Mouse (Mus musculus) erythroblast, adult 5-6 weeks (primary cell): ENCODE measurements around the gene Washc4. TPM values are rescaled to one million over a fixed set of nuclear protein-coding genes. Genes with fewer than 3 reads are reported as not detected.

Experiments
- ATAC-seq: replicated peaks from 2 replicates; pipeline ENCODE4 v1.8.0; 2016; ENCODE audit warnings: moderate number of reproducible peaks, mild to moderate bottlenecking, moderate TSS enrichment, inconsistent platforms; ENCODE audit not compliant: poor library complexity, low FRiP score, severe bottlenecking
- total RNA-seq, 2 experiments: library from RNA; stranded (forward) in 1 of 2; stranded (reverse) in 1 of 2; fragments of 150-400 nt in 1 of 2; fragments of 200-764, 138-1000 nt in 1 of 2; gene quantifications; 2 replicates each; pipeline versions ENCODE4 v1.2.3 to v1.2.4; 2015 to 2017; ENCODE audit warnings: low replicate concordance in 2 of 2

Washc4 gene
- total RNA-seq, 2 experiments from 2014 or later, result 4.6 to 22.5 TPM

DNA sequence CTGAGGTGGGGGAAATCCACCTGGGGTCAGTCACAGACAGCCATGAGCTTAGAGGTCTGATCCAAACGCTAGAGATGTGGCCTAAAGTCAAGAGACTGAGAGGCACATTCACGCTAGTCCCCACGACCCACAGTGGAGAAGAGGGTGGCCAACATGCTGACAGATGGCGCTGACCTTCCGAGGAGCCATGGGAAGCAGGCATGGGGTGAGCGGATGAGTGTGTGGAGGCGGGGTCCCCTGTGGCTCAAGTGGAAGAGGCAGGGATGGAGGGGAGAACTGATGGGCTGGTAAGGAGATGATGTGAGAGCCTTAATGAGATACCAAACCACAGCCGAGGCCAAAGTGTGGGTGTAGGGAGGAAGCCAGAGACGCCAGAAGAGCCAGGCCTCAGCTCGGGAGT is 88.2 kb downstream of the Washc4 start:
- ATAC-seq, result no peak

DNA sequence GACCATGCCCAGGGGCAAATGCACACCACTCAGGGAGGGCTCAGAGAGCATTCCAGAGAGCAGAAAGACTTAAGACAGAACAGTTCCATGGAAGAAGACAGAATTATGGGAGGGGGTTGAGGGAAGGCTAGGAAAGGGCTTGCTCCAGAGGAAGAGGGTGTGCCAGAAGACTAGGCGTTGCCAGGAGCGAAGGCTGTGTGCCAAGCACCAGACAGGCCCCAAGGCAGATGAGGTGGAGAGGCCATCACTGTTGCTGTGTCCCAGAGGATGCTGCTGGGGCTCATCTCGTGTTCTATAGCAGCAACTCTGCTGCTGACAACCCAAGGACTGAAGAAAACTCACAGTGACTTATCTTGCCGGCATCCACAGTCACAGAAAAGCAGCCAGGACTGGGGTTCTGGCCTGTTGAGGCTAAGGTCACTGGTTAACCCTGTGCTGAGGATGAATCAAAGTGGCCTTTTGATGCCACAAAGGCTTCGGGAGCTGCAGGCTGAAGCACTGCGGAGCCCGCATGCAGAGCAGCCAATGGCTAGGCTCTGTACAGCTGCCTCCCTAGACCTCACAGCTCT is 89.3 kb downstream of the Washc4 start:
- no peak for ATAC-seq

DNA sequence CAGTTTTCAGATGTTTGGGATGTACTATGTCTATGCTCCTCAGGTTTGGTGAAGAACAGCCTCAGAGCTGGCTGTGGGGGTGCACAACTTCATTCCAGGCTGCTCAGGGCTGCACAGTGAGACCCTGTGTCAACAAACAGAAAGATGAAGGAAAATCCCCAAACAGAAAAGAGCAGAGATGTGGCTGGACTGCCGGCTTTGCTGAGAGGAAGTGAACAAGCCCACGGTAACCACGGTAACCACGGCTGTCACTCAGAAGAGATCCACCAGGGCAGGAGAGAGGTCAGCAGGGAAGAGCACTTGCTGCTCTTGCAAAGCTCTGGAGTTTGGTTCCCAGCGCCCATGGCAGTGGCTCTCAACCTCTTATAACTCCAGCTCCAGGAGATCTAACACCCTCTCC is 90.9 kb downstream of the Washc4 start:
- no peak for ATAC-seq

DNA sequence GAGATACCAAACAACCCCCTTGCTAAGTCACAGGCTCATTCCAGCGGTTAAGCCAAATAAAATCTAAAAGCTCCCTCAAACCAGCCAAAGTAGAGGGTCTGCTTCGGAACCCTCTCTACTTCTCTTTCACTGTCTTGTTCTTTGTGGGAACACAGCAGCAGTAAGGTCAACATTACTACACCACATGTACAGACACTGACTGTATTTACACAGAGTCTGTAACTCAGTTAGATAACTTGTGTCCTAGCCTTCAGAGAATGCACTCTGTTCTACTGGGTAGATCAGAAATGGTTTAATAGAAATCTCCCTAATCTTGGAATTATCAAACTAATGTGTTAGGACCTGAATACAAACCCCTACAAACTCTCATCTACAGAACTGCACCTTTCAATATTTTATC is 92.6 kb downstream of the Washc4 start:
- ATAC-seq, result no peak

DNA sequence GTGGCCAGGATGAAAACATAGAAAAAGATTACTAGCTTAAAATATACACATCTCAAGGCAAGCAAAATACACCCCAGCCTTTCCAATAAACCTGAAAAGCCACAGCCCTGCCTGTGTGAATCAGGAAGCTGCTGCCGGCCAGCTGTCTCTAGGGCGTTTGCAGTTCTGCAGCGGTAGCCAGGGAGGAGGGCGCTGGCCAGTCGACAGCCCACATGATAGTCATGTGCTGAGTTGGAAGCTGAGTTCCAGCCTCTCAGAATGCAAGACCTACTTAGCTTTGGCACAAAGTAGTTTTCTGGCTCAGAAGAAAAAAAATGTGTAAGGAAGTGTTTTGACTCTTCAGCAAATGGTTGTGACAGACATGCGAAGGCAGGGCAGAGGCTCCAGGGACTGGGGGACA is 93.7 kb downstream of the Washc4 start:
- ATAC-seq, result no peak

DNA sequence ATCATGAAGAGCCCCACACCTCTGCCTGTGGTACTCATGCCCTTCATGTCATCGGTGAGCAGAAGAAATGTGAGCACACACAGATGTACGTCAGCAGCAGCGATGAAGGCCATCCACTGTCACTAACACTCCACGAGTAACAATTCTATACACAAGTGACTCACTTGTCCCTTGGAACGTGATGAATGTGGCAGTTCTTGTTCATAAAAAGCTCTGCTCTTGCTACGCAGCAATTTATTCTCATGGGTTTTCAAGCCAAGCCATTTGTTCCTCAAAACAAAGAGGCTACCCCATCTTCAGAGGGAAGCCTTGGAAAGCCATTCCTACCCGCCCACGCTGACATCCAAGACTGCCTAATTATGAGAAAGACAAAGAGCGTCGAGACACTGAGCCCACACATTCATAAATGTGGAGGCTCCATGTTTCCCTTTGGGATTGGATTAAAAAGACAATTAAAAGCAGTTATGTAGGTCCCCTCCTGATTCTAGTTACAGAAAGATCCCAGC is 96.4 kb downstream of the Washc4 start:
- ATAC-seq, result no peak

DNA sequence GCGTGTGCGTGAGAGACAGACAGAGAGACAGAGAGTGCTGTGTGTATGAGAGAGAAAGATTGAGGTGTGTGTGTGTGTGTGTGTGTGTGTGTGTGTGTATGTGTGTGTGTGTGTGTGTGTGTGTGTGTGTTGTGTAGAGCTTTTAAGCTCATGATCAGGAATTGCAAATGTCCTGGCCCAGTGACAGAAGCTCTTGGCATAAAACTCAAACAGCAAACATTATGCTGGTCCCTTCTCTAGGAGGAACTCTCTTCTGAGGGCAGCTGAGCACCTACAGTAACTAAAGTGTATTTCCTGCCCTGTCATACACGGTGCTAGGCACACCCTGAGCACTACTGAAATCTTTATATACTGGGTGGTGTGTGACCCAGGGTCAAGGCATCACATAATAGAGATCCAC is 98.1 kb downstream of the Washc4 start:
- no peak for ATAC-seq

DNA sequence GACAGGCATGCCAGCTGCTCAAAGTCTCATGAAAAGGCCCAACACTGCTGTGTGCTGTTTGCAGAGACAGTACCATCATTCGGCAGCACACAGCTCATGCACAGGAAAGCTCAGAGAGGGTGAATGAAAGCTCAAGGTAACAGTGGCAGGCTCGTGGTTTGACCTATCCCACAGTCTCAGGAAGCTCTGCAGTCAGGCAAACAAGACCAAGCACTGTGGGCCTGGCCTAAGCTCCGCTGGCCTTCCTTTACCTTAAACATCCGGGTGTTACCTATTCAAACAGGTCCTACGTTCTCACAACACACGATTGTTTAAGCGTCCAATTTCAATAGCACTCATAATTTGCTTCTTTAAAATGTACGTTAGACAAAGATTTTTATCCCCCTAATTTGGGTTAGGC is 100.6 kb downstream of the Washc4 start:
- no peak for ATAC-seq

DNA sequence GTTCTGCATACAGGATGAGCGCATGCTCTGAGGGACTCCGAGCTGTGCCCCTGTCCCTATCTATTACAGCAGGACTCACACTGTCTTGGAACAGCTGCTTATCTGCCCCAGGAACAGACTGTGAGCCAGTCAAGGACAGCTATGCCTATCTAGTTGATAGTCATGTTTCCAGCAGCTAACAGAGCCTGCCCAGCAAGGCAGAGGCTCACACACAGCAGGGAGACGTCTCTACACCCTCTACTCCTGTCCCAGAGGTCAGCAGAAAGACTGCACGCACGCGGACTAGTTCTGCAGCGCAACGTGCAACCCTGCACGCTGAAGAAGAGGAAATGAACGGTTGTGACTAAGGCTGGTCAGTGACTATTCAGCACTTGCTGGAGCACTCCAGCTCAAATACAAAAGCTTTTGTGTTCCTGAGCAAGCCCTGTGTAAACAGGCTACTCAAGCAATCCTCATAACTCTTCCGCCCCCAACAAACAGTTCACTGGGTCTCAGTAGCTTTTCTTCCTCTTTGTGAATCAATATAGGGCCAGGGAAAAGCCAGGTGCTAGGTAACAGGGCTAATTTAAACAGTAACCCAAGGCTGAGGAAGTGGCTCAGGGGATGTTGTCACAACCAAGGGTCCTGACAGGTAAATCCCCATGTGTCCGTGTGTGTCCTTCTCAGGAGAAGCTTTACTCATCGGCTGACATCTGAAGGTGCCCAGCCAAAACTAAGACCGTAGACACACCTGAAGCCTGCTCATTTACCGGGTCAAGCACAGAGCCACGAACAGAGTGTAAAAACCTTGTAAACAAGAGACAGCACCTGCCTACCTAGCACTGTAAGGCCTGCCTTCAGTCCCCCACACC is 101.5 kb downstream of the Washc4 start:
- ATAC-seq, result peak; percentile 75

DNA sequence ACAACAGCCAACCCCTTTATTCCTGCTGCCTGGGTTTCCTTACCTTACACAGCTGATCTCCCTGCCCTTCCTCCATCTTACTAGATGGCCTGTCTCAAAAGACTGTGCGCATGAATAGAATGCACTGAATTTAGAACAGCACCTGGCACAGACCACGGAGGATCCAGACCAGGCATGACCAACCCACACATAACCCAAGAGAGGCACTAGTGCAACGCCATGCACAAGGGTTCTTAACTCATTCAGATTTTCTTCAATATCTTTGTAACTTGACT is 102.1 kb downstream of the Washc4 start:
- ATAC-seq, result no peak

Other genes with a start within 250 kb of the Washc4 start
- gene Slc41a2, start 205.9 kb upstream of the Washc4 start, total RNA-seq (2015; ENCODE audit: low replicate concordance), result 0.19 TPM in 1 of 2 replicates, not detected in the other
- gene Slc41a2, start 205.9 kb upstream of the Washc4 start, total RNA-seq (2017; ENCODE audit: low replicate concordance), result 1.2 TPM in 1 of 2 replicates, not detected in the other
- gene D10Wsu102e, start 183.5 kb upstream of the Washc4 start, total RNA-seq (2015; ENCODE audit: low replicate concordance), result 0.19 and 0.21 TPM in 2 replicates
- 0.14 and 0.26 TPM in 2 replicates for gene D10Wsu102e, start 183.5 kb upstream of the Washc4 start, total RNA-seq (2017; ENCODE audit: low replicate concordance)
- gene Aldh1l2, start 9.6 kb upstream of the Washc4 start, total RNA-seq (2015; ENCODE audit: low replicate concordance), result not detected in 2 replicates
- not detected in 2 replicates for gene Aldh1l2, start 9.6 kb upstream of the Washc4 start, total RNA-seq (2017; ENCODE audit: low replicate concordance)
- 2.1 and 17.9 TPM in 2 replicates for gene Appl2, start 105.0 kb downstream of the Washc4 start, total RNA-seq (2015; ENCODE audit: low replicate concordance)
- 2.4 and 3.6 TPM in 2 replicates for gene Appl2, start 105.0 kb downstream of the Washc4 start, total RNA-seq (2017; ENCODE audit: low replicate concordance)
- gene 1500009L16Rik, start 179.1 kb downstream of the Washc4 start, total RNA-seq (2015; ENCODE audit: low replicate concordance), result not detected in 2 replicates
- gene 1500009L16Rik, start 179.1 kb downstream of the Washc4 start, total RNA-seq (2017; ENCODE audit: low replicate concordance), result not detected in 2 replicates